In the genomic region with DNA sequence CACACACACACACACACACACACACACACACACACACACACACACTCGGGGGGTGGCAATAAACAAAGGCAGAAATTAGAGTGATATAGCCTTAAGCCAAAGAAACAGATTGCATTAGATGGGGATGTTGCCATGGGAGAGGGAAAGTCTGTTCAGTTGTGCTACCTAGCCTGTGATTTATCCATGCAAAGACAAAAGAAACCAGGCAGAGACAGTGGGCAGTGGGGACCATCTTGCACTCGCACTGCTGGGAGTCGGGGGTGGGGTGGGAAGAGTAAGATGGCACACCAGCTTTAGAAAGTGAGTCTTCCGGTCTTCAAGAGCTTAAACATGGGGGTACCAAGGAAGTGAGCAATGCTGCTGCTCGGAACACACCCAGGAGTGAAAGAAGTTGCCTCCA, we compare ENCODE assay signal across 12 mouse cellular contexts. TPM values are rescaled to one million over a fixed set of nuclear protein-coding genes. Genes with fewer than 3 reads are reported as not detected.
DNase-seq lines count a peak whose midpoint lies in the region; ATAC-seq and TF ChIP-seq lines count a peak whose summit lies in the region.
"Had no signal": no experiment of that assay in that cellular context is flagged by ENCODE, and none has a peak within 500 bp of the region (broad histone marks: within the 10 kb centered on the region; RNA-seq: fewer than 3 reads in every experiment).

No protein-coding gene starts in this region.

- no peak for TF ChIP-seq CTCF in MEL (IDR thresholded peaks at IDR 0.05 in 2 of 3, conservative IDR thresholded peaks at IDR 0.05 in 1 of 3; ENCODE audit: control insufficient read depth in 1 of 3, insufficient read depth in 1 of 3, low read depth in 2 of 3, low read length in 3 of 3, poor library complexity in 1 of 3, severe bottlenecking in 1 of 3)
- no peak for TF ChIP-seq CTCF in bone marrow macrophage, adult 2 months (IDR thresholded peaks at IDR 0.05; ENCODE audit: low read depth, low read length)
- TF ChIP-seq CTCF in gastrocnemius, adult 2 months (IDR thresholded peaks at IDR 0.05): no peak

- no peak for TF ChIP-seq RAD21 in MEL (IDR thresholded peaks at IDR 0.05; ENCODE audit: low read depth, low read length)

- H3K27ac ChIP-seq in MEL (ENCODE audit: control insufficient read depth, low read depth, low read length): no peak overlapping the region
- no peak overlapping the region for H3K27ac ChIP-seq in bone marrow macrophage, adult 2 months (ENCODE audit: insufficient read depth, low read depth, low read length)
- H3K27ac ChIP-seq in gastrocnemius, adult 2 months: no peak overlapping the region
- H3K27ac ChIP-seq in heart, embryonic 12.5 days (ENCODE audit: poor library complexity, severe bottlenecking): no peak overlapping the region
- H3K27ac ChIP-seq: embryonic facial prominence, embryonic 12.5 days; heart, adult 2 months; midbrain, embryonic 12.5 days had no signal

- no peak for TF ChIP-seq POLR2A in MEL (IDR thresholded peaks at IDR 0.05; ENCODE audit: control insufficient read depth in 1 of 2, insufficient read depth in 1 of 2, low read depth in 1 of 2, low read length in 2 of 2, poor library complexity in 1 of 2)
- TF ChIP-seq POLR2A in bone marrow macrophage, adult 2 months (IDR thresholded peaks at IDR 0.05; ENCODE audit: borderline replicate concordance, low read depth, low read length): no peak

- H3K9me3 ChIP-seq in MEL (replicated peaks; ENCODE audit: insufficient read depth, low read length): no peaks in the 10 kb centered on the region
- H3K9me3 ChIP-seq in heart, embryonic 12.5 days (replicated peaks): no peaks in the 10 kb centered on the region
- H3K9me3 ChIP-seq: embryonic facial prominence, embryonic 12.5 days; midbrain, embryonic 12.5 days had no signal

- H3K36me3 ChIP-seq in MEL (ENCODE audit: control insufficient read depth in 1 of 2, insufficient read depth in 2 of 2, low read length in 2 of 2): peaks cover 0 to 8% of the 10 kb centered on the region in 2 experiments; a peak in 2 of 4 replicates
- H3K36me3 ChIP-seq in heart, embryonic 12.5 days: no peaks in the 10 kb centered on the region
- H3K36me3 ChIP-seq: embryonic facial prominence, embryonic 12.5 days; midbrain, embryonic 12.5 days had no signal

- no peak for TF ChIP-seq EP300 in MEL (IDR thresholded peaks at IDR 0.05; ENCODE audit: low read depth in 1 of 2, low read length in 2 of 2)

- no peaks in the 10 kb centered on the region for H3K79me2 ChIP-seq in MEL (ENCODE audit: control insufficient read depth, insufficient read depth, low read length, poor library complexity)

- WGBS in heart, embryonic 12.5 days: 61% methylated on average over 5 of the region's 5 CpGs

- intact Hi-C loops in gastrocnemius, adult 2 months (cut with DNase I): no loop called here

- H3K27me3 ChIP-seq in MEL (ENCODE audit: control insufficient read depth in 1 of 2, insufficient read depth in 2 of 2, low read length in 2 of 2): no peaks in the 10 kb centered on the region
- H3K27me3 ChIP-seq in heart, embryonic 12.5 days (replicated peaks): no peaks in the 10 kb centered on the region
- H3K27me3 ChIP-seq: embryonic facial prominence, embryonic 12.5 days; midbrain, embryonic 12.5 days had no signal

- DNase-seq in layer of hippocampus, adult 18-20 months (ENCODE audit: low spot score in 2 of 2): peak; percentile 32 to 51
- no peak for DNase-seq in layer of hippocampus, adult 11-12 months (ENCODE audit: low spot score)
- DNase-seq in MEL (ENCODE audit: low read depth, low spot score): no peak
- DNase-seq in layer of hippocampus, postnatal 14 days (ENCODE audit: low spot score in 2 of 2): peak; percentile 50 to 69
- no peak for DNase-seq in gastrocnemius, adult 2 months
- DNase-seq: cerebellum, adult 9-11 months; kidney, postnatal 25 days had no signal

- no peak overlapping the region for H3K4me2 ChIP-seq in heart, embryonic 12.5 days

- ATAC-seq in heart, embryonic 12.5 days (ENCODE audit: insufficient number of reproducible peaks, low FRiP score): no peak

- H3K4me1 ChIP-seq in MEL (ENCODE audit: control insufficient read depth in 1 of 2, insufficient read depth in 2 of 2, low read length in 2 of 2): peaks cover 11 to 25% of the 10 kb centered on the region in 2 experiments
- H3K4me1 ChIP-seq in bone marrow macrophage, adult 2 months (ENCODE audit: control insufficient read depth, insufficient read depth, low read length): peaks cover 16% of the 10 kb centered on the region
- peaks cover 19% of the 10 kb centered on the region for H3K4me1 ChIP-seq in heart, embryonic 12.5 days (replicated peaks)
- H3K4me1 ChIP-seq: embryonic facial prominence, embryonic 12.5 days had no signal

- peak overlapping the region; percentile 59 to 67; a peak in 3 of 4 replicates for H3K4me3 ChIP-seq in MEL (ENCODE audit: control insufficient read depth in 1 of 2, insufficient read depth in 1 of 2, low read depth in 2 of 2, low read length in 2 of 2)
- H3K4me3 ChIP-seq in bone marrow macrophage, adult 2 months (ENCODE audit: insufficient read depth, low read length): peak overlapping the region; percentile 55
- no peak overlapping the region for H3K4me3 ChIP-seq in gastrocnemius, adult 2 months
- no peak overlapping the region for H3K4me3 ChIP-seq in heart, embryonic 12.5 days
- H3K4me3 ChIP-seq: embryonic facial prominence, embryonic 12.5 days; heart, adult 2 months; midbrain, embryonic 12.5 days had no signal

- H3K9ac ChIP-seq in MEL (ENCODE audit: control insufficient read depth, low read depth, low read length, poor library complexity, severe bottlenecking): peak overlapping the region; percentile 20; the same call in 1 of the 2 replicates
- no peak overlapping the region for H3K9ac ChIP-seq in heart, embryonic 12.5 days
- H3K9ac ChIP-seq: embryonic facial prominence, embryonic 12.5 days; midbrain, embryonic 12.5 days had no signal

TF ChIP-seq in MEL, 35 proteins besides CTCF, POLR2A, EP300 and RAD21:
- TF ChIP-seq USF1 (IDR thresholded peaks at IDR 0.05; ENCODE audit: low read depth, low read length) (no peak), ETS1 (IDR thresholded peaks at IDR 0.05; ENCODE audit: low read depth, low read length) (no peak), E2F4 (IDR thresholded peaks at IDR 0.05; ENCODE audit: borderline replicate concordance, low read depth, low read length) (no peak), KAT2A (conservative IDR thresholded peaks at IDR 0.05; ENCODE audit: low read depth, low read length) (no peak), CHD1 (IDR thresholded peaks at IDR 0.05; ENCODE audit: low read depth, low read length) (no peak), GABPA (IDR thresholded peaks at IDR 0.05; ENCODE audit: low read depth, low read length) (no peak), CHD2 (IDR thresholded peaks at IDR 0.05; ENCODE audit: low read length) (no peak), MYC (IDR thresholded peaks at IDR 0.05; ENCODE audit: low read depth, low read length) (no peak), MAX (IDR thresholded peaks at IDR 0.05; ENCODE audit: low read length) (no peak), GATA1 (IDR thresholded peaks at IDR 0.05; ENCODE audit: low read depth, low read length) (no peak), USF2 (IDR thresholded peaks at IDR 0.05; ENCODE audit: borderline replicate concordance in 1 of 2, insufficient read depth in 1 of 2, low read depth in 1 of 2, low read length in 2 of 2) (no peak), HCFC1 (IDR thresholded peaks at IDR 0.05; ENCODE audit: low read depth, low read length) (no peak), SIN3A (IDR thresholded peaks at IDR 0.05; ENCODE audit: low read length) (no peak), TBP (IDR thresholded peaks at IDR 0.05; ENCODE audit: low read depth, low read length) (no peak)

RNA-seq across cellular contexts. Expression of a gene that starts 14.0 kb away (rescaled TPM):
- 10 to 100 TPM; 92.2 to 92.3 TPM for total RNA-seq in layer of hippocampus, adult 18-20 months (2021)
- total RNA-seq in MEL (2012; rRNA removed): 60.2 and 71.6 TPM in 2 replicates
- 10 to 100 TPM in 1 of 2 experiments, not detected in 1; 43.9 TPM for polyA plus RNA-seq in MEL (2012; ENCODE audit: insufficient read depth in 1 of 2, insufficient read length in 2 of 2, low read depth in 1 of 2, low replicate concordance in 2 of 2, missing spikeins in 1 of 2)
- 28.6 and 34.0 TPM in 2 replicates for polyA plus RNA-seq in bone marrow macrophage, adult 2 months (2012; ENCODE audit: insufficient read depth, insufficient read length, missing spikeins)
- 100 to 1,000 TPM; 126 to 133 TPM for total RNA-seq in layer of hippocampus, postnatal 14 days (2021)
- 10 to 100 TPM; 48.2 to 60.7 TPM for total RNA-seq in gastrocnemius, adult 2 months (2021)
- 51.0 and 53.7 TPM in 2 replicates for polyA plus RNA-seq in heart, embryonic 12.5 days (2016; fragmentation: Nextera tagmentation; extraction: Ambion mirVana)

RNA-seq across cellular contexts. Expression of a gene that starts 22.5 kb away (rescaled TPM):
- 100 to 1,000 TPM; 254 to 262 TPM for total RNA-seq in layer of hippocampus, adult 18-20 months (2021)
- total RNA-seq in MEL (2012; rRNA removed): 183 and 201 TPM in 2 replicates
- 100 to 1,000 TPM; 276 to 330 TPM for polyA plus RNA-seq in MEL (2012; ENCODE audit: insufficient read depth in 1 of 2, insufficient read length in 2 of 2, low read depth in 1 of 2, low replicate concordance in 2 of 2, missing spikeins in 1 of 2)
- 147 and 151 TPM in 2 replicates for polyA plus RNA-seq in bone marrow macrophage, adult 2 months (2012; ENCODE audit: insufficient read depth, insufficient read length, missing spikeins)
- total RNA-seq in layer of hippocampus, postnatal 14 days (2021): 100 to 1,000 TPM; 218 to 276 TPM
- total RNA-seq in gastrocnemius, adult 2 months (2021): 100 to 1,000 TPM; 160 to 166 TPM
- 510 TPM in 2 replicates for polyA plus RNA-seq in heart, embryonic 12.5 days (2016; fragmentation: Nextera tagmentation; extraction: Ambion mirVana)

Comparison
In these comparisons a context has a peak if more than half of its experiments do, and no peak if none do; other contexts are left out.
1. DNase-seq: peak in layer of hippocampus, adult 18-20 months (2 of 2) and layer of hippocampus, postnatal 14 days (2 of 2); none in layer of hippocampus, adult 11-12 months (single experiment), MEL (single experiment) and gastrocnemius, adult 2 months (single experiment).
2. H3K4me3 ChIP-seq: peak in MEL (2 of 2) and bone marrow macrophage, adult 2 months (single experiment); none in gastrocnemius, adult 2 months (single experiment) and heart, embryonic 12.5 days (single experiment).